Mouse (Mus musculus): ENCODE data around the gene Noa1.

DNA sequence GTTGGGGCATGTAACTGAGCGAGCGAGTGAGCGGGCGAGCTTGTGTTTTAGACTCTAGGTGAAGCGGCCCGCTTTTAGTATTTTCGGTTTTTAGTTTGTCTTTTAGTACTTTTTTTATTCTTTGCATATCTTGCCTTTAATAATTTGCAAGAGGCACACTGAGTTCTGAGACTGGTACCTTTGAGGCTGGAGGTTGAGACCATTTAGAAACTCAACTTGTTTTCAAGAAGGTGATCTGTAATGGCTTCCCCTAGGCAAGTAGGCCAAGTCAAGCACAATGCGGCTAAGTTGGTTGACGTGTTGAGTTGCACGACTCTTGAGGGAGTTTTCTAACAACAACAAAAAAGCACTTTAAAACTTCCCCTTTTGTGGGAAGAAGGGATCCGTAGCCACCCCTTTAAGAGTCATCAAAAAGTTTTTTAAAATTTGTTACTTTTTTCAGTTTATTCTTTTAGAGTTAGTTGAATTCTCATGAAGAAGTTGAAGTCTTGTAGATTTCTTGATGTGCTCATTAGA is 42.9 kb downstream of the Noa1 start:
- TF ChIP-seq CTCF (IDR thresholded peaks at IDR 0.05; ENCODE audit: borderline replicate concordance, control insufficient read depth, extremely low read depth, insufficient read depth, low read length, poor library complexity) (no peak), POLR2A (IDR thresholded peaks at IDR 0.05; ENCODE audit: control insufficient read depth, extremely low read depth, insufficient read depth, low read length, poor library complexity) (no peak)
